Mouse (Mus musculus) bone marrow, adult 2 months (tissue): ENCODE data around the gene Fscn1.

Experiments used
- CTCF ChIP-seq: fragments of 200-500 bp; IDR thresholded peaks from 2 replicates; pipeline ENCODE4 v1.5.1; 2011; ENCODE audit warnings: low read length, control low read depth; ENCODE audit not compliant: control insufficient read depth, insufficient read depth
- POLR2A ChIP-seq: fragments of 200-500 bp; IDR thresholded peaks from 2 replicates; pipeline ENCODE4 v1.6.1; 2011; ENCODE audit warnings: low read depth, mild to moderate bottlenecking, control low read depth, low read length, borderline replicate concordance; ENCODE audit not compliant: control insufficient read depth

DNA sequence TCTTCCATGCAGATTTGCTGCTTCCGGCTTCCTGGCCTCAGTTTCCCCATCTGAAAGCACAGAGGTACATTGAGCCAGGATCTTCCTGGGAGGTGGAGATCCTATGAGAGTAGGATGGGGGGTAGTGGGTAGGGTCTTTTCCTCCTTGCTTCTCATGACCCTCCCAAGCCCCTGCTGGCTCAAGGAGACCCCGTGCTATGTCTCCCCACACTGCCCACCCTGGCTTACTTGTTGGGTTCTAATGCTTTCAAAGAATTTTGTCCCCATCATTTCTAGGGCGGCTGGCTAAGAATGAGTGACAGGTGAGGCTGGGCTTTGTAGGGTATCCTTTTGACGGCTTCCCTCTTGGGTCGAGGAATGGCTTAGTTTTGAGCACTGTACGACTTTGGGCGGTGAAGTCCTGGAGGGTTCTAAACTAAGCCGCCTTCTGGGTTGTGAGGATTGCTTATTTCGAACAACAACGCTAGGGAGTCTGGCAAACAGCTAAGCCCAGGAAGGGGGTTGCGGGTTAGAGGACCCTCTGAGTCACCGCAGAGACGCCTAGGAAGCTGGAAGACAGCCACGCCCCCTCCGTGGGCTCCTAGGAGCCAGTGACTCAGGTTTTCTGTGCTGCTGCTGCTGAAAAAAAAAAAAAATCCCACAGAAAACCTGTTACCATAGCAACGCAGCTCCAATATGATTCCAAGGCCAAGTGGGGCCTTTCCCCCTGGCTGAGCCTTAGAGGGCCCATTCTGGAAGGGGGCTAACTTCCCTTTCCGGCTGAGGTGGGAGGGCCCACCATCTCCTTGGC lies 3.8 kb downstream of the Fscn1 start:
- TF ChIP-seq CTCF (no peak), POLR2A (no peak)
